Mouse (Mus musculus) mouse embryonic stem cell (cell line): Measurements from ENCODE around the gene Btbd35f28.
"Not testable (repeated sequence)": the region's sequence is repeated elsewhere in the genome, so short reads cannot be mapped to it uniquely, and the experiment has no call there.

Experiments
- in situ Hi-C, 2 experiments: fragments of 300-500 bp; cut with MboI; formaldehyde crosslinking; loops; 1 replicate in 1 of 2; 3 replicates in 1 of 2; pipeline ENCODE4 v1.14.3; 2019 to 2020; ENCODE audit warnings: low sequenced_read_pairs in 2 of 2, low pct_unique_long_range_greater_than_20kb in 1 of 2, mixed read lengths in 1 of 2; ENCODE audit not compliant: unreplicated experiment in 1 of 2

The Btbd35f28 gene

DNA sequence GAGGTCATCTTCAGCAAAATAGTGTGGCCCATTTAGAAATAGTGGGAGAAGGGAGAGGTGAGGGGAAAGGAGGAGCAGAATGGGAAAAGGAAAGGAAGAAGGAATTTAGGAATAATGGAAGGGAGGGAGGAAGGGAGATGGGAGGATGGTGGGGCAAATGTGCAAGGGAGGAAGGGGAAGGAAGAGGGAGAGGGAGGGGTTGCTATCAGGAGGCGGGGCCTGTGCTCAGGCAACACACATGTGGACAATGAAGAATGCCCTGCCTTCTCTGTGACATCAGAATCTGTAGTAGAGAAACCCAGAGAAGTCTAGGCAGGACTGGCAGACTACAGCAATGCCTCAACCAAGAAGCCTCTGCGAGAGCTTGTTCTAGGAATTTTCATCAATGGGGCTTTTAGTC, at the start of gene Btbd35f28:
Btbd35f28 (plus strand) TSS at position 301 of the 400 bp plus-strand sequence.
- in situ Hi-C loops: not testable (repeated sequence)
